Mouse (Mus musculus): ENCODE measurements around the gene Tusc2.
A peak's percentile ranks its signal among the peaks of the same experiment; 100 is the strongest.
"Not testable (repeated sequence)": the region's sequence is repeated elsewhere in the genome, so short reads cannot be mapped to it uniquely, and the experiment has no call there.

The Tusc2 gene

DNA sequence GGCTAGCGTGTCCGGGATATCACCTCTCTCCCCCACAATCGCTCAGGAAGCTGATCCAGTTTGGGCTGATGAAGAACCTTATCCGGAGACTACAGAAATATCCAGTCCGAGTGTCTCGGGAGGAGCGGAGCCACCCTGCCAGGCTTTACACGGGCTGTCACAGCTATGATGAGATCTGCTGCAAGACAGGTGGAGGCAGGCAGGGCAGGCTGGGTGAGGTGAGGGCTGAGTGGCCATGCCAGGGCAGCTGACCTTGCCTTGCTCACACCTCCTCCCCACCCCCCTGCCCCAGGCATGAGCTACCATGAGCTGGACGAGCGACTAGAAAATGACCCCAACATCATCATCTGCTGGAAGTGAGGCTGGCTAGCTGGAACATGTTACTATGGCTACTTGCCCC, 17.9 kb upstream of the Tusc2 start:
- no peak for DNase-seq (ENCODE audit: low read depth, low spot score)

DNA sequence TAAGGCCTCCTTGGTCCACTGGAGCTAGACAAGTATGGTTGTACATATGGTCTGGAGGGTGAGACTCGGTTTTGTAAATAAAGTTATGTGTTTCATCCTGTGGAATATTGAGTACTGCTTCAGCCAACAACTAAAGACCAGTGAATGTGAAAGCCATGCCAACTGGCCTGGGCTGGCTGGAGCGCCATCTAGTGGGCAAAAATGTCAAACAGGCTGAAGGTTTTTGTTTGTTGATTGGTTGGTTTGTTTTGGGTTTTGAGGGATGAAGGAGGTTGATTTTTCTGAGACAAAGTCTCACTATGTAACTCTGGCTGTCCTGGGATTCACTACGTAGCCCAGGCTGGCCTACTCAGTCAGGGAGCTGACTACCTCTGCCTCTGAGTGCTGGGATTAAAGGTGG, 17.5 kb upstream of the Tusc2 start:
- DNase-seq (ENCODE audit: low read depth, low spot score) = peak; percentile 78

DNA sequence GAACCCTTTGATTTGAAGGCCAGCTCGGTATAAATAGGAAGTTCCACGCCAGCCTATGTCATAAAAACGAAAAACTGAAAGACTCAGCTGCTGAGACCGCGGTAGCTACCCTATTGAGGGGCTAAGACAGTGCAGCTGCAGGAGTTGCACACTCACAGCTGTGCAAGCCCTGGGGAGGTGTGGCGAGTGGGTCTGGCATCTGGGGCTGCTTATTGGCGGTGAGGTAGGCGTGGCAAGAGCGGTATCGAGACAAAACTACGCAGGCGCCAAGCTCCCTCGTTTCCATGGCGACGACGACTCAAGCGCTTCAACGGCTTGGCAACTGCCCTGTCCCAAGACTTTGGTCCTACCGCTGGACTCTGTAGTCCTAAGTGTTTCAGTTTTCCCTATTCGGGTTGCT, 16.0 kb upstream of the Tusc2 start, which contains the start of gene Zmynd10:
TSS of gene Zmynd10 (plus strand) at position 273 of the 400 bp plus-strand sequence.
- DNase-seq (ENCODE audit: low read depth, low spot score) = peak; percentile 86

DNA sequence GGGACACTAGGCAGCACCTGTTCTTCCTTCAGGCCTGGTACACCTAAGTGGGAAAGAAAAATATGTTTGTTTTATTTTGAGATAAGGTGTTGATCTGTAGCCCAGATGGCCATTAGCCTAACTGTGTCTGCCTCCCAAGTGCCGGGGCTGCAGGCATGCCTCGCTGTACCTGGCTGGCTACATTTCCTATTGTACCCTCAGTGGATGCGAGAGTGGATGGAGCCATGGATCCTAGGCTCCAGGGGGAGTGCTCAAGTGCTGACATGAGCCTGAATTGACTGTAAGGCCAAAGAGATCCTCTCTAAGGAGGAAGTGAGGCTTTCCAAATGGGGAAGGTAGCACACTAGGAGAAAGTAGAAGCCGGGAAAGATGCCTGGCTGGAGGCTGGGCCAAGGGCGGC, 15.1 kb upstream of the Tusc2 start:
- DNase-seq (ENCODE audit: low read depth, low spot score) = no peak

DNA sequence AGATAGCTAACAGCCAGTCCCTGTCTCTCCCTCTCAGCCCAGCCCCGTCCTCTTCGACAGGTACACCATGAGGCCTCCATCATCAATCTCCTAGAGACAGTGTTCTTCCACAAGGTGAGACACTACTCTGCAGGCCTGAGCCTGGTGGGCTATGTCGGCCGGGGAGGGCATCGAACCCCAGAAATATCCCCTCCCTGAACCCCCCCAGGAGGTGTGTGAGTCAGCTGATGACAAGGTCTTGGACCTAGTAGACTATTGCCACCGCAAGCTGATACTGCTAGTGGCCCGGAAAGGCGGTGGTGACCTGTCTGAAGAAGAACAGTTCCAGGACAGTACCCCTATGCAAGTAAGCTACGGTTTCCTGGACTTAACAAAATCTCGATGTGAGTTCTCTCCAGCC, 14.2 kb upstream of the Tusc2 start:
- DNase-seq (ENCODE audit: low read depth, low spot score) = no peak

DNA sequence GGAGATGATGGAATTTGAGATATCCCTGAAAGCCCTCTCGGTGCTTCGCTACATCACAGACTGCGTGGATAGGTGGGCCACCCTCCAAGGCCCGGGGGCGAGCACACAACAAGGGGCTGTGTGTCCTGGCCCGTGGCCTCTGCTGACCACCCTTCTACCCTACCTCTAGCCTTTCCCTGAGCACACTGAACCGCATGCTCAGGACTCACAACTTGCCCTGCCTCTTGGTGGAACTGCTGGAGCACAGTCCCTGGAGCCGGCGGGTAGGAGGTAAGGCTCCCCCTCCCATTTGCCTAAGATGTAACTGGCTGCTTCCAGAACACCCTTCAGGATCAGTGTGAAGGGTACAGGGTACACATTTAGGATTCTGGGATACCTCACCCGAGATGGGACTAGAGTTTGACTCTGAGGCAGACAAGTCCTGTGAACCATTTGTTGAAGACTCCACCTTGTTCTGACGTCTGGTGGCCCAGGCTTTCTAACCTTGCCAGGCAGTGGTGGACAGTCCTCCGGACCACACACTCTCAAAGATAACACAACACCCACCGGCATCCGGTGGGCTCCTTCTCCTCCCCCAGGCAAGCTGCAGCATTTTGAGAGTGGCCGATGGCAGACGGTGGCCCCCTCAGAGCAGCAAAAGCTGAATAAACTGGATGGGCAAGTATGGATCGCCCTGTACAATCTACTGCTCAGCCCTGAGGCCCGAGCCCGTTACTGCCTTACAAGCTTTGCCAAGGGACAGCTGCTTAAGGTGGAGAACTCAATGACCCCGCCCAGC, 13.6 kb upstream of the Tusc2 start:
- no peak for DNase-seq (ENCODE audit: low read depth, low spot score)

DNA sequence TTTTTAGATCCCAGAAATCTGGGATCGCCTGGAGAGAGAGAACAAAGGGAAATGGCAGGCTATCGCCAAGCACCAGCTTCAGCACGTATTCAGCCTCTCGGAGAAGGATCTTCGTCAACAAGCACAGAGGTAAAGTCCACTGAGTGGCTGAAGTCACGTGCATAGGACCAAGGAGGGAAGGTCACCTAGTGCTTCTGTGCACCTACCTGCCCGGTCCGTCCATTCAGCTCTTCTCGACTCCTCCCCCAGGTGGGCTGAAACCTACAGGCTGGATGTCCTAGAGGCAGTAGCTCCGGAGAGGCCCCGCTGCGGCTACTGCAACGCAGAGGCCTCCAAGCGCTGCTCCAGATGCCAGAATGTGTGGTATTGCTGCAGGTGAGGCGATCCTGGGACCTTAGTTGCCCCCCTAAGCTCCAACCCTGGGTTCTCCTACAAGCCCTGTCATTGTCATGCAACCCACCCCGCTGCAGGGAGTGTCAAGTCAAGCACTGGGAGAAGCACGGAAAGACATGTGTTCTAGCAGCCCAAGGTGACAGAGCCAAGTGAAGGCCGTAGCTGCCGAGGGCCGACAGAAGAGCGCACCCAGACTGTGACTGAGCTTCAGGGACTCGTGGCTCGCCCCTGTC, 12.5 kb upstream of the Tusc2 start:
- DNase-seq (ENCODE audit: low read depth, low spot score) = no peak

DNA sequence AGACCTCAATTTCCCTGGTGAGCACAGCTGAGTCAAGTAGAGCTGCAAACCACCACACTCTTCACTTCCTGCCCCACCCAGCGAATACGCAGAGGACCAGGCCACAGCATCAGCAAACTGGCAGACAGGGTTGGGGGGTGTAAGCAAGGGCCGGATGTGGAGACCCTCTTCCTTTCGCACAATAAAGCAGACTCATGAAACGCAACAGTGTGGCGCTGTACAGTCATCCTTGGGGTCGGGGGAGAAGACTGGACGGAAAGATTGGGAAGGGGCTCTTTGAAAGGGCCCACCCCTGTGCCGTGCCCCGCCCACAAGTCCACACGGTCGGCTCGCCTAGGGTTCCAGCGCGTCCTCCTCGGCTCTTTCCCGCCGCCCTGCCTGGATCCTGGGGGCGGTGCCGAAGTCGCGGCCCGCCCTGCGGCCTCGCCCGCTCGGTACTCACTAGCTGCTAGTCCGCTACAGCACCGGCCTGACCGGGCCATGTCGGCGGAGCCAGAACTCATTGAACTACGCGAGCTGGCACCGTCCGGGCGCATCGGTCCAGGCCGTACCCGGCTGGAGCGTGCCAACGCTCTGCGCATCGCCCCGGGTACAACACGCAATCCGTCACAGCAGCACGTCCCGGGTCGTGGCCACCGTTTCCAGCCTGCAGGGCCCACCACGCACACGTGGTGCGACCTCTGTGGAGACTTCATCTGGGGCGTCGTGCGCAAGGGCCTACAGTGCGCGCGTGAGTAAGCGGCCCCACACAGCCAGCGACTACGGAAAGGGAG, 11.8 kb upstream of the Tusc2 start, which contains the start of gene Rassf1:
TSS of gene Rassf1 (plus strand) at position 439 of the 773 bp plus-strand sequence.
- peak; percentile 90 for DNase-seq (ENCODE audit: low read depth, low spot score)

DNA sequence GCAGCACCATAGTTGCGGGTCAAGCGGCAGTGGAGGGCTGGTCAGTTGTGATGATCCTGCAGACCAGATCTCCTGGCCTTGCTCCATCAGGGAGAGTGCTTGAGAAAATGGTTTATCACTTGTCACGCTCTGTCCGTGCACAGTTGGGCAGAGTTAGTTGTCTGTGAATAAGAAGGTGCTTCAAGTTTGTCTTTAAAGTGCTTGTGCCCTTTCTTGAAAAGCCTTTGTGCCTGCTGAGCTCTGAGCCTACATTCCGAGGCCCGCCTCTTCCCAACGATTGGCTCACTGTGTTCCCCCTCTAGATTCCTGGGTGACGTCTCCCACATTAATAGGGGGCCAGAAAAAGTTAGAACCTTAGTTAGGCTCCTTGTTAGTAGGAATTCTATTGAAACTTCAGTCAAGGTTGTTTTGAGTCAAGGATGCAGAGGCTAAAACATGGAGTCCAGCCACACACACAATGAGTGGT, 11.1 kb upstream of the Tusc2 start:
- DNase-seq (ENCODE audit: low read depth, low spot score) = no peak

DNA sequence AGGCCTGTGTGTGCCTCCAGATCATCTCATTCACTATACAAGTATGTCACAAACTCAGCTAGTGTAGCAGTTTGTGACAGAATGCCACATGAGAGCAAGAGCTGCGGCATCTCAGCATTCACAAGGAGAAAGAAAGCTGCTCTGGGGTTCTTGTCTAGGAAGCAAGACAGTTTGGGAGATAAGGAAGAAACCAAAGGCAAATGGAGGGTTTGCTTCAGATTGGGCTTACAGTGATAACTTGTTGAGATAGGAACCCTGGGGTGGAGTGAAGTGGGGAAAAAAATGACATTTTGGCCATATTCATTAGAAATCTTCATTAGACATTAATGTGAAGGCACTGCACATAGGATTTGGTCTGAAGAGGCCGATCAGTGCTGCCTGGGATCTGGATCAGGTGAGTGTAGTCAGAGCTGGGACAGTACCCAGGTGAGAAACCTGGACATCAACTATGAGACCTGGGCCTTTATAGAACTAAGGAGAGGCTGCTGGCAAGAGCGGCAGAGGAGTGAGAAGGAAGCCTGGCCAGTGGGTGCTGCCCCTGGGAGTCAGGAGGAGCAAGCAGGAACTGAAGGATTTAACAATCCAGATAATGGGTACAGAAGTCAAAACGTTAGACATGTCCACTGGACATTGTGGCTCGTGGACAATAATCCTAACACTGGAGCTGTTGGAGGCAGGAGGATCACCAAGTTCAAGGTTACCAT, 10.2 kb upstream of the Tusc2 start:
- no peak for DNase-seq (ENCODE audit: low read depth, low spot score)

DNA sequence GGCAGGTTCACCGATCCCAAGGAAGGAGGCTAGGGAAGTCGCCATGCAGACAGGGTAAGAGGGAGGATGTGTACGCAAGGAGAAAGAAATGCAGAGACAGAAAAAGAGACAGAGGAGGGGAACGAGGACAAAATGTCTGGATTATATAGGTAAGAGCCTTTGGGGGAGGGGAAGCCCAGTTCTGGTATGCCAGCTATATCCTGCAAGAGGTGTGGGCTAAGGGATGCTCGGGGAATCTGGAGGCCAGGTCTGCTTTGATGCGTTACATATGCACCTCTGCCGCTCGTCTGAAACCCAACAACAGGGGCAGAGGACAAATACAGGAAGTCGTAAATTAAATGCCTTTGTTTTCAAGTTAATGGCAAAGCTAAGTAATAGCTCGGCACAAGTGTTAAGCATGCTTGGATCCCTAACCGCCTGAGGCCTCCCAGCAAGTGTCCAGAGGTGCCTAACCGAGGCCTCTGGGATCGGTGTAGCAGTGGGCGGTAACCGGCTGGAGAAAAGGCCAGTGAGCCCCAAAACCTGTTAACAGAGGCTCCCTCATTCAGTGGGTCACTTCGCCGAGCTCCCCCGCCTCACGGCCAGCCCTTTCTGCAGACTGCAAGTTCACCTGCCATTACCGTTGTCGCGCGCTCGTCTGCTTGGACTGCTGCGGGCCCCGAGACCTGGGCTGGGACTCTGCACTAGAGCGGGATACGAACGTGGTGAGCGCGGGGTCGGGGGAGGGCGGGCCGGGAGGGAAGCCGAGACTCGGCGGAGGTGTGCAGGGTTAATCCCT, 9.3 kb upstream of the Tusc2 start:
- DNase-seq (ENCODE audit: low read depth, low spot score) = peak; percentile 63

DNA sequence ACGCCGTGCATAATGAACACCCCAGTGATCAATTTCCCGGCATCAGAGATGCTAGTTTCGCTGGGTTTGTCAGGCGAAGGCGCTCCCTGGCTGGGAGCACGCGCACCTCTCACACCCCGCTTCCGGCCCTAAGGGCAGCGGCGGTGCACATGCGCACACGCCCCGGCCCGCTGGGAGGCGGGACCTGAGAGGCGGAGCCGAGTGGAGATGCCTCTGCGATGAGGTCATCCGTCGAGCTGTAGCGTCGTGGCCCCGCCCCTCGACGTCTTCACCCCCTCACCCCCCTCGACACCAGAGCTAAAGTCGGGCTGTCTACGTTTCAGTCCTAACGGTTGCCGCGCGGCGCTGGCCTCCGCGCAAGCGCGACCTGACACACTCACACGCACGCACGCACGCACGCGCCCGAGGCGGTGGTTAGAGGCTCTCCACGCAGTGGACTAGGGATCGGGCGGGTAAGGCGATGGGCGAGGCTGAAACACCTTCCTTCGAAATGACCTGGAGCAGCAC, 8.7 kb upstream of the Tusc2 start:
- DNase-seq (ENCODE audit: low read depth, low spot score) = peak; percentile 100

DNA sequence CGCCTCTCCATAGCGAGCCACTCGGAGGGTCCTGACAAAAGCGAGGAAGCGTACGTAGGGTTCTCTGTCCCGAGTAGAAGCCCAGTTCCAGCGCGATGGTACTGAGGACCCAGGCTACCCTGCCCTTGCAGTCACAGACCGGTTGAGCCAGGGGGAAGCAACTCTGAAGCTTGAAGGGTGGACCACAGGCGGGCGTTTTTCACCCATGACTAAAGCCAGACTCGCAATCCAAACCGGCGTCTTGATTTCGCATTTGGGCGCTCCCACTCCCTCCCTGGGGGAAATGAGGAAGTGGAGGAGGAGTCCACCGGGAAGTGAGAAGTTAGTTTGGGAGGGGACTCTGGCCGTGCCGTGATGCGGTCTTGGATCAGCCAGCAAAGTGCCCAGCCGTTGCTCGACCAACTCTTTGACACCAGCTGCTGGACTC, 8.0 kb upstream of the Tusc2 start:
- no peak for DNase-seq (ENCODE audit: low read depth, low spot score)

DNA sequence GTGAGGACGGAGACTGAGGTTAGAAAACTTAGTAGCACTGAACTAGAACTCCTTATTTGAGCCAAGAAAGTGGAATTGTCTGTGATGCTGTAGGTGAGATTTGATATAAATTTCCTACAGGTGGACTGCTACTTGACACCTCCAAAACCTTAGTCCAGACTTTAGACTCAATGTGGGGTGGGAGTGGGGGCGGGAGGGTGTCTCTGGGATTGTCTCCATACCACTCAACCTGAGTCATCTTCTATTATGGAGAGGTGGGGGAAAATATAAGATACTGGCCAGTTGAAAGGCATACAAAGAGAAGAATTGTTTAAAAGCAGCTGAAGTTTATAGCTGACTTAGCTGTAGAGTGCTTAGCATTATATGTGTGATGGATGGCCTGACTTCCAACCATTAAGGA, 7.4 kb upstream of the Tusc2 start:
- no peak for DNase-seq (ENCODE audit: low read depth, low spot score)

DNA sequence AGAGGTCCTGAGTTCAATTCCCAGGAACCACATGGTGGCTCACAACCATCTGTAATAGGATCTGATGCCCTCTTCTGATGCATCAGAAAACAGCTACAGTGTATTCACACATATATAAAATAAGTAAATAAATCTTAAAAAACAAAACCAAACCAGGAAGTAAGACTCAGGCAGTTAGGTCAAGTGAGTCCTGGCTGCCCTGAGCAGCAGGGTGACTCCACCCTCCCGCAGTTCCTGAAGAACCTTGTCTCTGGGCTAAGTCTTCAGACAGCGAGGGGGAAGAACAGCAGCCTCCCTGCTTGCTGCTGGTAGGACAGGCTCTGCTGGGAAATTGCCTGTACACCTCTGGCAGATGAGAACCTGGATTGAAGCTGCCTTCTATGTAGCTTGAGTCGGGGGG, 6.7 kb upstream of the Tusc2 start:
- no peak for DNase-seq (ENCODE audit: low read depth, low spot score)

DNA sequence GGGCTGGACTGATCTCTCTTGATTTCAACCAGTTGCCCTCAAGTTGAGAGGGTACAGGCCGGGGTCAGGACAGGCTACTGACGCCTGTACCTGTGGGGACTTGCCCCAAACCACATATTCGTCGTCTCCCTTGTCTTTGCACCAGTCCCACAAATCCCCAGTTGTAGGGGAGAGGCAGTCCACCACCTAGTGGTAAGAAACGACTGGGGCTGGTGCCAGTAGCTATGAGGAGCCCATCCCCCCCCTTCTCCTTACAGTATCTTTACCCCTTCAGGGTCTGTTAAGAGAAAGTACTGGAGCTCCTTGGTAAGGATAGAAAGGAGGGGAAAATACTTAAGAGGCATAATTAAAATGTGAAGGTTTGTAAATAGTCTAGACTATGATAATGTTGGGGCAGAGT, 2.5 kb downstream of the Tusc2 start:
- not testable (repeated sequence) for DNase-seq (ENCODE audit: low read depth, low spot score)

DNA sequence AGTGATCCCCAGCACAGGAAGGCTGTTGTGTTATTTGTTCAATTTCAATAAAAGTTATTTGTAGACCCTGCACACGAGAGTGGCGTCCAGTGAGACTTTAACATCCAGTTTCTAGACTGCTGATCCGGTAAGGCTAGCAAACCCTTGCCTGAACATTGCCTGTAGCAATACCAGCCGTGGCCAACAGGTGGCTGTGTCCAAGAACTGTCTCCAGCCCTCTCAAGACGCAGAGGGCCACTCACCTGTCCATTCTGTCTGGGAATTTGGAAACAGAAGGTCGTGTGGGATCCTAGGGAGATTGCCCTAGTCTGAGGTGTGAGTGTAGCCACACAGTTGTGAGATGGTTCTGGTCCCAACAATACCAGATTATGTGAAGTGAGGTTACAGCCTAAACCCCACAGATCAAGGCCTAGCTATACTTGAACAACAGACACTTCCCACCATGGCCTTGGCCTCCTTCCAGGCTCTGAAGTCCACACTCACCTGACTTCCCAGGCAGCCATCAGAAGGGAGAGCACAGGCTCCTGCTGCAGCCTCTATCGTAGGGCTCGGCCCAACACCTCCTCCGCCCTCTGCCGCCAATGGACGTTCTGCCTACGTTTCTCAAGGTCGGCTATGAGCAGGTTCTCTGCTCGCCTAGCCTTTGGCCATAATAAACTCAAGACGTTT, 3.1 kb downstream of the Tusc2 start:
- peak; percentile 73 for DNase-seq (ENCODE audit: low read depth, low spot score)

DNA sequence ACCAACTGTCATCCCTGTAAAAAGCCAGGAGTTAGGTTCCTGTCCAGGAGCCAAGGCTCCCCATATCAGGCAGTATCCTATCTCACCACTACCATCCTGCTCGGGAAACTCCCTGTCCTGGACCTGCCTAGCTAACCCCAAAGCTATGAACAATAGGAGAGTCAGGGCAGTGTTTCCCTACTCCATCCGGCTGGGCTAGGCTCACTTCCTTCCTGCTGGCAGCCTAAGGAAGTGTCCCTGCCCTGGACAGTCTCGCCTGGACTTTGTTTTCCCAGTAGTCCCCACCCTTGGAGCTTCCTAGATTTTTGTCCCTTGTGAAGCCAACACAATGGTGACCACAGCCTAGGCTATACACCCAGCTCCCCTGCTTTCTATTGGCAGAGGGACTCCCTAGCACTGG, 3.8 kb downstream of the Tusc2 start:
- no peak for DNase-seq (ENCODE audit: low read depth, low spot score)

DNA sequence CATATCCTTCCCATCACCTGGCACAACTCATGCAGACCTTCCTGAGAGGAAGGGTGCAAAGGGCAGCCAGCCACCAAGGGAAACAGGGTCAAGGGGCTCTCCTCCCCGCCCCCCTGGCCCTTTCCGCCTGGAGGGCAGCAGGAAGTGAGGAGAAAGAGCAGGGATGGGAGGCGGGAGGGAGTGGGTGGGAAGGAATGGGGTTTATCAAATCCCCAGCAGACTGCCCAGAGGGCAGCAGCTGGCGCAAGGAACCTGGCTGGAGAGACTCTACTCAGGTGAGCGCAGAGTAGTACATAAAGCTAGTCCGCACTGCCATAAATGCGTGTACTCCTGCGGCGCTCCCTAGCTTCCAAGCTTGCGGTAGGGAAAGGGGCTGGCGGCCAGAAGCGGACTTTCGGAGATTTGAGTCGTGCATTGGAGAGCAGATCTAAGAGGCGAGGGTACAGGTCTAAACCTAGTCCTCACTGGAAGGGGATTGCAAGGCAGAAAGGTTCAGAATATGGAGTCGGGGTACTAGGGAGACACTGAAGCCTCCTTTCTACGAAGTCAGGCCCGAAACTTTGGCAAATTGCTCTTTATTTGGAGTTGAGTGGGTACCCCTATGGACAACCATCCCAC, 4.8 kb downstream of the Tusc2 start, which contains the start of gene Hyal2:
TSS of gene Hyal2 (plus strand) at position 244 of the 618 bp plus-strand sequence.
- DNase-seq (ENCODE audit: low read depth, low spot score) = no peak

Measured in CD4-positive helper T cell, adult 2 months (primary cell).